Mouse (Mus musculus) forebrain, embryonic 14.5 days (tissue): ENCODE data around the gene Stard10. TPM values are rescaled to one million over a fixed set of nuclear protein-coding genes. Genes with fewer than 3 reads are reported as not detected.

ENCODE experiments used
- ATAC-seq: fragments of 200-750 bp; cut with Nextera tagmentation; 2 replicates; pipeline ENCODE4 v1.8.0; 2017; ENCODE audit warnings: mild to moderate bottlenecking, moderate library complexity
- DNase-seq: peaks from one replicate; pipeline ENCODE4 v3.0.0-alpha.2; 2015; ENCODE audit warnings: low spot score
- H3K27ac ChIP-seq: fragments of 300-500 bp; sonication (generic); 2 replicates; pipeline ENCODE4 v1.5.1; 2014; ENCODE audit warnings: low read depth, mild to moderate bottlenecking, control low read depth, low read length, moderate library complexity
- H3K27me3 ChIP-seq: fragments of 300-500 bp; sonication (generic); replicated peaks from 2 replicates; pipeline ENCODE4 v1.6.1; 2014; ENCODE audit warnings: low read length, control low read depth, mixed read lengths; ENCODE audit not compliant: control insufficient read depth, insufficient read depth
- H3K36me3 ChIP-seq: fragments of 300-500 bp; sonication (generic); 2 replicates; pipeline ENCODE4 v1.6.1; 2014; ENCODE audit warnings: low read length, control low read depth; ENCODE audit not compliant: control insufficient read depth, insufficient read depth
- H3K4me1 ChIP-seq: fragments of 300-500 bp; sonication (generic); 2 replicates; pipeline ENCODE4 v1.6.1; 2014; ENCODE audit warnings: antibody characterized with exemption, low read length, control low read depth; ENCODE audit not compliant: control insufficient read depth, insufficient read depth
- H3K4me2 ChIP-seq: fragments of 300-500 bp; sonication (generic); 2 replicates; pipeline ENCODE4 v1.6.1; 2014; ENCODE audit warnings: mild to moderate bottlenecking, control low read depth, low read length
- H3K4me3 ChIP-seq: fragments of 300-500 bp; sonication (generic); 2 replicates; pipeline ENCODE4 v1.5.1; 2014; ENCODE audit warnings: low read depth, low read length, control low read depth
- H3K9ac ChIP-seq: fragments of 300-500 bp; sonication (generic); 2 replicates; pipeline ENCODE4 v1.6.1; 2014; ENCODE audit warnings: mild to moderate bottlenecking, low read length, control low read depth, moderate library complexity
- H3K9me3 ChIP-seq: fragments of 300-500 bp; sonication (generic); replicated peaks from 2 replicates; pipeline ENCODE4 v1.6.1; 2016; ENCODE audit warnings: low read length, control low read depth, mixed read lengths; ENCODE audit not compliant: control insufficient read depth
- WGBS: fragments of 180-500 bp; shearing (Covaris S2); extraction: QIAGEN DNeasy Blood & Tissue Kit; methylation state at CpG from one replicate; pipeline ENCODE4 v1.1.7; 2014; 5-methylcytosine and 5-hydroxymethylcytosine counted together
- polyA plus RNA-seq: library from polyadenylated mRNA; unstranded; fragments of >200 nt; fragmentation: Nextera tagmentation; extraction: Ambion mirVana; gene quantifications from 2 replicates; pipeline ENCODE4 v1.2.1, GENCODE M21; 2014

Stard10 gene
- polyA plus RNA-seq, 1 experiment from 2014 or later = 8.1 TPM

GRCm38 (mm10) chr7:101385866-101386452 is 69.1 kb downstream of the Stard10 start:
- H3K36me3 ChIP-seq = no peaks in the 10 kb centered on the region
- no peaks in the 10 kb centered on the region for H3K9me3 ChIP-seq
- ATAC-seq = no peak
- no peaks in the 10 kb centered on the region for H3K27me3 ChIP-seq
- no peak overlapping the region for H3K4me3 ChIP-seq
- H3K9ac ChIP-seq = no peak overlapping the region
- no peak overlapping the region for H3K27ac ChIP-seq
- no peaks in the 10 kb centered on the region for H3K4me1 ChIP-seq
- WGBS = 74% methylated on average over 10 of the region's 10 CpGs
- DNase-seq = no peak
- H3K4me2 ChIP-seq = no peak overlapping the region

GRCm38 (mm10) chr7:101389256-101389655 is 72.4 kb downstream of the Stard10 start:
- H3K4me2 ChIP-seq = no peak overlapping the region
- H3K4me3 ChIP-seq = no peak overlapping the region
- H3K4me1 ChIP-seq = no peaks in the 10 kb centered on the region
- H3K36me3 ChIP-seq = no peaks in the 10 kb centered on the region
- WGBS = 88% methylated on average over 6 of the region's 6 CpGs
- no peaks in the 10 kb centered on the region for H3K27me3 ChIP-seq
- ATAC-seq = no peak
- H3K27ac ChIP-seq = no peak overlapping the region
- no peak overlapping the region for H3K9ac ChIP-seq
- H3K9me3 ChIP-seq = no peaks in the 10 kb centered on the region
- no peak for DNase-seq

- Histone ChIP-seq H3K9ac (no peak overlapping the region), H3K27me3 (no peaks in the 10 kb centered on the region), H3K4me1 (no peaks in the 10 kb centered on the region), H3K36me3 (no peaks in the 10 kb centered on the region), H3K27ac (no peak overlapping the region; the same call in 1 of the 2 replicates), H3K9me3 (no peaks in the 10 kb centered on the region), H3K4me2 (no peak overlapping the region), H3K4me3 (no peak overlapping the region)
- 78% methylated on average over 4 of the region's 4 CpGs for WGBS
- DNase-seq (no peak), ATAC-seq (no peak)
Measured at GRCm38 (mm10) chr7:101391909-101392479, 75.1 kb downstream of the Stard10 start.

GRCm38 (mm10) chr7:101393015-101393414 is 76.1 kb downstream of the Stard10 start:
- Histone ChIP-seq H3K9ac (no peak overlapping the region), H3K27ac (no peak overlapping the region; the same call in 1 of the 2 replicates), H3K4me3 (no peak overlapping the region), H3K9me3 (no peaks in the 10 kb centered on the region), H3K4me2 (no peak overlapping the region), H3K27me3 (no peaks in the 10 kb centered on the region), H3K4me1 (no peaks in the 10 kb centered on the region), H3K36me3 (no peaks in the 10 kb centered on the region)
- 51% methylated on average over 4 of the region's 4 CpGs for WGBS
- DNase-seq (no peak), ATAC-seq (no peak)

- H3K27me3 ChIP-seq = no peaks in the 10 kb centered on the region
- H3K9ac ChIP-seq = no peak overlapping the region
- WGBS = 40% methylated on average over 8 of the region's 8 CpGs
- H3K4me2 ChIP-seq = no peak overlapping the region
- H3K27ac ChIP-seq = no peak overlapping the region
- H3K4me1 ChIP-seq = no peaks in the 10 kb centered on the region
- H3K9me3 ChIP-seq = no peaks in the 10 kb centered on the region
- DNase-seq = no peak
- ATAC-seq = no peak
- H3K4me3 ChIP-seq = no peak overlapping the region
- H3K36me3 ChIP-seq = no peaks in the 10 kb centered on the region
Measured at GRCm38 (mm10) chr7:101393694-101394504, 77.0 kb downstream of the Stard10 start.

- no peak for DNase-seq
- H3K27me3 ChIP-seq = no peaks in the 10 kb centered on the region
- no peak overlapping the region for H3K4me3 ChIP-seq
- no peak overlapping the region for H3K4me2 ChIP-seq
- H3K27ac ChIP-seq = no peak overlapping the region
- no peaks in the 10 kb centered on the region for H3K4me1 ChIP-seq
- H3K9me3 ChIP-seq = no peaks in the 10 kb centered on the region
- ATAC-seq = no peak
- H3K9ac ChIP-seq = no peak overlapping the region
- 72% methylated on average over 3 of the region's 3 CpGs for WGBS
- no peaks in the 10 kb centered on the region for H3K36me3 ChIP-seq
Measured at GRCm38 (mm10) chr7:101394569-101394968, 77.7 kb downstream of the Stard10 start.

GRCm38 (mm10) chr7:101395471-101395870 is 78.6 kb downstream of the Stard10 start:
- Histone ChIP-seq H3K4me3 (no peak overlapping the region), H3K27ac (no peak overlapping the region), H3K4me1 (no peaks in the 10 kb centered on the region), H3K36me3 (no peaks in the 10 kb centered on the region), H3K27me3 (no peaks in the 10 kb centered on the region), H3K9ac (no peak overlapping the region), H3K9me3 (no peaks in the 10 kb centered on the region), H3K4me2 (no peak overlapping the region)
- DNase-seq (no peak), ATAC-seq (no peak)
- WGBS = 95% methylated on average over 2 of the region's 2 CpGs
